Comparison of ENCODE assay signal across 8 mouse cellular contexts in genomic region chr11:120713580-120714518, GRCm38 (mm10). TPM values are rescaled to one million over a fixed set of nuclear protein-coding genes. Genes with fewer than 3 reads are reported as not detected.
DNase-seq lines count a peak whose midpoint lies in the region; ATAC-seq and TF ChIP-seq lines count a peak whose summit lies in the region.

Gene Cenpx, minus strand, starts transcription at chr11:120713738.
Gene Lrrc45, plus strand, starts transcription at chr11:120713925.

- H3K27ac ChIP-seq in heart, embryonic 12.5 days (ENCODE audit: poor library complexity, severe bottlenecking): peak within 1 kb of the TSS; percentile 45
- H3K27ac ChIP-seq in kidney, postnatal 0 days: peak within 1 kb of the TSS; percentile 73
- H3K27ac ChIP-seq in liver, embryonic 11.5 days (ENCODE audit: low read depth, low read length): peak within 1 kb of the TSS; percentile 62
- H3K27ac ChIP-seq in stomach, embryonic 14.5 days (ENCODE audit: low read length): peak within 1 kb of the TSS; percentile 73

- 2% methylated on average over 53 of the region's 53 CpGs for WGBS in heart, embryonic 12.5 days
- WGBS in kidney, postnatal 0 days: 2% methylated on average over 53 of the region's 53 CpGs
- 5% methylated on average over 53 of the region's 53 CpGs for WGBS in liver, embryonic 11.5 days
- WGBS in stomach, embryonic 14.5 days: 4% methylated on average over 53 of the region's 53 CpGs

- peak within 1 kb of the TSS; percentile 55 for H3K4me3 ChIP-seq in heart, embryonic 12.5 days
- H3K4me3 ChIP-seq in kidney, postnatal 0 days (replicated peaks; ENCODE audit: low read depth, low read length): peak within 1 kb of the TSS; percentile 61
- H3K4me3 ChIP-seq in liver, embryonic 11.5 days (ENCODE audit: low read depth, low read length): peak within 1 kb of the TSS; percentile 82
- H3K4me3 ChIP-seq in stomach, embryonic 14.5 days (ENCODE audit: low read depth, low read length): peak within 1 kb of the TSS; percentile 60

- no peak for TF ChIP-seq CTCF in kidney, postnatal 0 days (IDR thresholded peaks at IDR 0.05; ENCODE audit: low read depth)

- H3K9me3 ChIP-seq in heart, embryonic 12.5 days (replicated peaks): no peaks in the 10 kb centered on the region
- H3K9me3 ChIP-seq in kidney, postnatal 0 days (replicated peaks; ENCODE audit: low read length): no peaks in the 10 kb centered on the region
- no peaks in the 10 kb centered on the region for H3K9me3 ChIP-seq in liver, embryonic 11.5 days (ENCODE audit: control insufficient read depth, low read length)
- no peaks in the 10 kb centered on the region for H3K9me3 ChIP-seq in stomach, embryonic 14.5 days (ENCODE audit: control insufficient read depth, low read depth, low read length)

- ATAC-seq in erythroid progenitor cell, adult 5-6 weeks (replicated peaks; ENCODE audit: low FRiP score, poor library complexity, severe bottlenecking): peak; percentile 92
- peak; percentile 93 for ATAC-seq in heart, embryonic 12.5 days (ENCODE audit: insufficient number of reproducible peaks, low FRiP score)
- peak; percentile 93 for ATAC-seq in kidney, postnatal 0 days (replicated peaks; ENCODE audit: low FRiP score, low read depth)
- ATAC-seq in liver, embryonic 11.5 days (replicated peaks; ENCODE audit: low FRiP score): peak; percentile 96
- ATAC-seq in stomach, embryonic 14.5 days (ENCODE audit: insufficient number of reproducible peaks, insufficient read depth, low FRiP score, low read depth): peak; percentile 97

- H3K4me2 ChIP-seq in heart, embryonic 12.5 days: peak within 1 kb of the TSS; percentile 96
- peak within 1 kb of the TSS; percentile 75 for H3K4me2 ChIP-seq in kidney, postnatal 0 days (ENCODE audit: low read length)
- H3K4me2 ChIP-seq in liver, embryonic 11.5 days: peak within 1 kb of the TSS; percentile 99
- H3K4me2 ChIP-seq in stomach, embryonic 14.5 days (replicated peaks; ENCODE audit: low read depth, low read length): peak within 1 kb of the TSS; percentile 94

- peak within 1 kb of the TSS; percentile 71 for H3K9ac ChIP-seq in heart, embryonic 12.5 days
- peak within 1 kb of the TSS; percentile 70 for H3K9ac ChIP-seq in kidney, postnatal 0 days (ENCODE audit: low read depth, low read length)
- H3K9ac ChIP-seq in liver, embryonic 11.5 days (ENCODE audit: low read depth, low read length): peak within 1 kb of the TSS; percentile 84
- peak within 1 kb of the TSS; percentile 54 for H3K9ac ChIP-seq in stomach, embryonic 14.5 days (replicated peaks; ENCODE audit: low read depth, low read length)

- peaks cover 49% of the 10 kb centered on the region for H3K36me3 ChIP-seq in heart, embryonic 12.5 days
- H3K36me3 ChIP-seq in kidney, postnatal 0 days (ENCODE audit: insufficient read depth, low read length): 0 out of 2 replicates have a peak, but pooled peaks cover 15% of the 10 kb centered on the region
- peaks cover 24% of the 10 kb centered on the region for H3K36me3 ChIP-seq in liver, embryonic 11.5 days (ENCODE audit: control insufficient read depth, insufficient read depth, low read length)
- peaks cover 19% of the 10 kb centered on the region for H3K36me3 ChIP-seq in stomach, embryonic 14.5 days (ENCODE audit: control insufficient read depth, insufficient read depth, low read length)

- peaks cover 19% of the 10 kb centered on the region for H3K4me1 ChIP-seq in heart, embryonic 12.5 days (replicated peaks)
- H3K4me1 ChIP-seq in kidney, postnatal 0 days (replicated peaks; ENCODE audit: insufficient read depth, low read length): peaks cover 15% of the 10 kb centered on the region; the same call in 1 of the 2 replicates
- peaks cover 11% of the 10 kb centered on the region for H3K4me1 ChIP-seq in liver, embryonic 11.5 days (replicated peaks; ENCODE audit: control insufficient read depth, insufficient read depth, low read length)
- peaks cover 17% of the 10 kb centered on the region for H3K4me1 ChIP-seq in stomach, embryonic 14.5 days (ENCODE audit: control insufficient read depth, insufficient read depth, low read length)

- DNase-seq in CD4-positive helper T cell, adult 2 months (ENCODE audit: low read depth, low spot score): peak; percentile 98
- DNase-seq in brain, embryonic 18.5 days (ENCODE audit: low read depth, low spot score): peak; percentile 97
- peak; percentile 100 for DNase-seq in kidney, postnatal 0 days (ENCODE audit: low spot score)
- DNase-seq in liver, embryonic 11.5 days (ENCODE audit: low spot score): peak; percentile 94
- peak; percentile 97 for DNase-seq in naive thymus-derived CD4-positive, alpha-beta T cell, adult 2 months (ENCODE audit: low read depth)

- H3K27me3 ChIP-seq in heart, embryonic 12.5 days (replicated peaks): no peaks in the 10 kb centered on the region
- no peaks in the 10 kb centered on the region for H3K27me3 ChIP-seq in kidney, postnatal 0 days (ENCODE audit: insufficient read depth, low read length)
- no peaks in the 10 kb centered on the region for H3K27me3 ChIP-seq in liver, embryonic 11.5 days (replicated peaks; ENCODE audit: control insufficient read depth, insufficient read depth, low read length)
- no peaks in the 10 kb centered on the region for H3K27me3 ChIP-seq in stomach, embryonic 14.5 days (ENCODE audit: control insufficient read depth, insufficient read depth, low read length)

RNA-seq across cellular contexts. Expression of gene Cenpx, which starts in this region (rescaled TPM):
- 7.1 and 35.3 TPM in 2 replicates for total RNA-seq in erythroid progenitor cell, adult 5-6 weeks (2015; ENCODE audit: low replicate concordance)
- total RNA-seq in erythroid progenitor cell, adult 5-6 weeks (2017; ENCODE audit: low replicate concordance): 15.0 and 21.2 TPM in 2 replicates
- 117 and 119 TPM in 2 replicates for polyA plus RNA-seq in heart, embryonic 12.5 days (2016; fragmentation: Nextera tagmentation; extraction: Ambion mirVana)
- polyA plus RNA-seq in kidney, postnatal 0 days (2015; fragmentation: Nextera tagmentation; extraction: Ambion mirVana): 160 and 174 TPM in 2 replicates
- 178 and 192 TPM in 2 replicates for polyA plus RNA-seq in liver, embryonic 11.5 days (2014; fragmentation: Nextera tagmentation; extraction: Ambion mirVana)
- 152 and 165 TPM in 2 replicates for polyA plus RNA-seq in stomach, embryonic 14.5 days (2014; fragmentation: Nextera tagmentation; extraction: Ambion mirVana)

RNA-seq across cellular contexts. Expression of gene Lrrc45, which starts in this region (rescaled TPM):
- total RNA-seq in erythroid progenitor cell, adult 5-6 weeks (2015; ENCODE audit: low replicate concordance): 3.4 and 6.1 TPM in 2 replicates
- 12.3 and 12.9 TPM in 2 replicates for total RNA-seq in erythroid progenitor cell, adult 5-6 weeks (2017; ENCODE audit: low replicate concordance)
- 35.2 and 37.0 TPM in 2 replicates for polyA plus RNA-seq in heart, embryonic 12.5 days (2016; fragmentation: Nextera tagmentation; extraction: Ambion mirVana)
- polyA plus RNA-seq in kidney, postnatal 0 days (2015; fragmentation: Nextera tagmentation; extraction: Ambion mirVana): 31.3 and 33.5 TPM in 2 replicates
- polyA plus RNA-seq in liver, embryonic 11.5 days (2014; fragmentation: Nextera tagmentation; extraction: Ambion mirVana): 34.2 and 38.3 TPM in 2 replicates
- polyA plus RNA-seq in stomach, embryonic 14.5 days (2014; fragmentation: Nextera tagmentation; extraction: Ambion mirVana): 48.6 and 55.2 TPM in 2 replicates

Comparison
In these comparisons a context has a peak if more than half of its experiments do, and no peak if none do; other contexts are left out.
1. Peak in every context shown above with its lines: DNase-seq, ATAC-seq, H3K4me3 ChIP-seq and H3K27ac ChIP-seq.